Mouse (Mus musculus) gastrocnemius, adult 2 months (tissue): ENCODE data around the gene Ralgapa2. TPM values are rescaled to one million over a fixed set of nuclear protein-coding genes. Genes with fewer than 3 reads are reported as not detected.

ENCODE experiments used
- DNase-seq: peaks from one replicate; pipeline ENCODE4 v3.0.0; 2022
- H3K27ac ChIP-seq: fragments of 200-600 bp; 2 replicates; pipeline ENCODE4 v1.8.1; 2022; ENCODE audit warnings: mild to moderate bottlenecking
- H3K4me3 ChIP-seq: fragments of 200-600 bp; 2 replicates; pipeline ENCODE4 v1.8.1; 2022; ENCODE audit warnings: mild to moderate bottlenecking, moderate library complexity
- CTCF ChIP-seq: fragments of 200-600 bp; IDR thresholded peaks from 2 replicates; pipeline ENCODE4 v1.8.1; 2022; ENCODE audit warnings: antibody characterized with exemption, mild to moderate bottlenecking, moderate library complexity
- intact Hi-C: fragments of 180-260 bp; cut with DNase I; formaldehyde crosslinking; loops from one replicate; pipeline ENCODE4 v1.15.1; 2025
- total RNA-seq, 2 experiments: library from RNA; stranded (reverse); gene quantifications; 2 replicates each; pipeline ENCODE4 v1.2.3; 2021

Ralgapa2 gene
- total RNA-seq, 2 experiments from 2014 or later = 5.8 to 9.6 TPM

GRCm38 (mm10) chr2:146412733-146413132 lies 99.4 kb downstream of the Ralgapa2 start:
- TF ChIP-seq CTCF = no peak
- no peak for DNase-seq
- H3K4me3 ChIP-seq = no peak overlapping the region
- intact Hi-C loops = no loop called here
- H3K27ac ChIP-seq = no peak overlapping the region

DNA sequence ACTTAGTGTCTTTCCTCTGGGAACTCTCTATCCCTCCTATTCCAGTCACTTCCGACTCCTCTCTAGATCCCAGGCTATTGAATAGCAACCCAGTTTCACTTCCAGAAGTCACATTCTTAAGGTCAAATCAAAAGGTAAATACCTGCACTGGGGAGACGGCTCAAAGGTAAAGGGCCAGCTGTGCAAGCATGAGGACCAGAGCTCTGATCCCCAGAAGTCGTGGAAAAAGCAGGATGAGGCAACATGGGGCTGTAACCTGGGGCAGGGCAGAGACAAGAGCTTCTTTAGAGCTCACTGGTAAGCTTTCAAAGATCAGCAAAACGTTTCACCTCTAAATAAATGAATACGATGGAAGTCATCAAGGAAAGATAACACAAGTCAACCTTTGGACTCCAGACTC lies 100.2 kb downstream of the Ralgapa2 start:
- DNase-seq = no peak
- H3K4me3 ChIP-seq = no peak overlapping the region
- no peak for TF ChIP-seq CTCF
- intact Hi-C loops = no loop called here
- no peak overlapping the region for H3K27ac ChIP-seq

DNA sequence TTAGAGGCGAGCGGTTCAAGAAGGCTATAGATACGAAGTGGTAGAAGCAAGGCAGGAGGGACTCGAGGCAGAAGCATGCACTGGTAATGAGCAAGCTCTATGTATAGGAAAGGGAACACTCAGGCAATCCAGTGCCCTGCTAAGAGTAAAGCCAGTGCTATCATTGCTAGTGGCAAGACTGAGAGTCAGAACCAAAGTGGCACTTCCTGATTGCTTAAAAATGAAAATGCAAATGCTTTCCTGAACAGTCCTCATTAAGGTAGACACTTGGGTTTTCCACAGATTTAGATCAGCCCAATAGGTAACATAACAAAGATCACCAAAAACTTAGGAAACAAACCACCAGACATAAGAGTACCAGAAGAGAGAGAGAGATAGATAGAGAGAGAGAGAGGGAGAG lies 105.1 kb downstream of the Ralgapa2 start:
- Histone ChIP-seq H3K27ac (no peak overlapping the region), H3K4me3 (no peak overlapping the region)
- TF ChIP-seq CTCF = no peak
- intact Hi-C loops = no loop called here
- no peak for DNase-seq

DNA sequence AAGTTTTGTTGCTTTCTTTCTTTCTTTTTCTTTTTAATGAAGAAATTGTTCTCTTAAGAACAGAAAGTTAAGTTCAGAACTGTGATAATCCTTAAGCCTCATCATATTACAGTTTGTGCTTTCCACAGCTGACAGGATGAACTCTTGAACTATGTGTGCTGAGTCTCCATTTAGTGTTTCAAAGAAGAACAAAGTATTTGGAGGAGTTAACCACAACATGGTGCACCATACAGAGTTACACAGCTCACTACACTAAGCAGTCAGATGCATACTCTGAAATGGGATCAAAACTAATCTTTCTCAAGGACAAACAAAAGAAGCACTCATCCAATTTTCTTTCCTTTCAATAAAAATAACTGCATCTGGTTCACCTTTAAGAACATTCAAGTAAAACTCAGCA lies 110.6 kb downstream of the Ralgapa2 start:
- Histone ChIP-seq H3K4me3 (no peak overlapping the region), H3K27ac (no peak overlapping the region)
- intact Hi-C loops = no loop called here
- no peak for TF ChIP-seq CTCF
- DNase-seq = no peak

DNA sequence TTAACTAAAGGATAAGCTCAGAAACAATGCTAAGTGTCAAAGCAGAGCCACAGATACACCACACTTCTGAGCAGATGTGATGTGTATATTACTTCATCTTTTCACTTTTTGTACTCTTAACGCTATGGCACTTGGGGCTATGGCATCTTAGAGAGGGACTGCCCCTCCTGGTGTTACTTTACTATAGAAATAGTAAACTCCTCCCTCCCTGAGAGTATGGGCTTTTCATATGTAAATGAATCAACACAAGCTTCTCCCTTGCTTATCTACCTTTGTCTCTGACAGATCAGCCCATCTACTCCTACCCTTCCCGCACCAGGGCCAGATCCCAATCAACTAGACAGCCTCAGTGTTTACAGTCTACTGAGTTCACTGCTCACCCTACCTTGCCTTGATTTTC lies 111.4 kb downstream of the Ralgapa2 start:
- TF ChIP-seq CTCF = no peak
- H3K27ac ChIP-seq = no peak overlapping the region
- H3K4me3 ChIP-seq = no peak overlapping the region
- intact Hi-C loops = no loop called here
- no peak for DNase-seq

- no peak for DNase-seq
- no peak overlapping the region for H3K27ac ChIP-seq
- intact Hi-C loops = no loop called here
- TF ChIP-seq CTCF = no peak
- no peak overlapping the region for H3K4me3 ChIP-seq
These were observed 113.8 kb downstream of the Ralgapa2 start for GRCm38 (mm10) chr2:146398211-146398865.

GRCm38 (mm10) chr2:146387211-146387610 lies 124.9 kb downstream of the Ralgapa2 start:
- no peak overlapping the region for H3K27ac ChIP-seq
- DNase-seq = no peak
- intact Hi-C loops = loop anchor here (10.0 kb wide), 2 partner anchors 172 to 432 kb away; no protein-coding TSS in a partner anchor

GRCm38 (mm10) chr2:146384582-146384981 lies 127.6 kb downstream of the Ralgapa2 start:
- intact Hi-C loops = loop anchor here (10.0 kb wide), 2 partner anchors 170 to 430 kb away; no protein-coding TSS in a partner anchor
- TF ChIP-seq CTCF = peak; percentile 41
- Histone ChIP-seq H3K4me3 (no peak overlapping the region), H3K27ac (no peak overlapping the region)
- DNase-seq = no peak

More at GRCm38 (mm10) chr2:146387211-146387610, 124.9 kb downstream of the Ralgapa2 start:
- H3K4me3 ChIP-seq = no peak overlapping the region
- no peak for TF ChIP-seq CTCF

DNA sequence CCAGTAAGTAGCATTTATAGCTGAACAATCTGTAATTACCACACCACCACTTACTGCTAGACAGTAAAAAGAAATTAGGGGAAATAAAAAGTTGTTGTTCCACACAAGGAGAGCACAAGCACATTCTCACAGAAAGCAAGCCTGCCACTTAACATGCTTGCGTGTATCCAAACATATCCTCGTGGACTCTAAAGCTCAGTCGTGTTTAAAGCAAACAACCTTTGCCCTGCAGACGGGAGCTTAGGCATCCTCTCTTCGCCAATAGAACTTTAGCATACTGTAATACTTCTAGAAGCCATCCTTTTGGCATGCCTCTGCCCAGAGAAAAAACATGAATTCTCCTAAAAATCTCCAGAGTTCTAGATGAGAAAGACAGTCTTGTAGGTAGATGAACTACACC lies 135.9 kb downstream of the Ralgapa2 start:
- no peak for TF ChIP-seq CTCF
- intact Hi-C loops = no loop called here
- no peak overlapping the region for H3K4me3 ChIP-seq
- H3K27ac ChIP-seq = no peak overlapping the region
- DNase-seq = no peak

- Histone ChIP-seq H3K4me3 (no peak overlapping the region), H3K27ac (no peak overlapping the region)
- intact Hi-C loops = no loop called here
- no peak for DNase-seq
- no peak for TF ChIP-seq CTCF
These were observed 146.0 kb downstream of the Ralgapa2 start for GRCm38 (mm10) chr2:146366098-146366497.

DNA sequence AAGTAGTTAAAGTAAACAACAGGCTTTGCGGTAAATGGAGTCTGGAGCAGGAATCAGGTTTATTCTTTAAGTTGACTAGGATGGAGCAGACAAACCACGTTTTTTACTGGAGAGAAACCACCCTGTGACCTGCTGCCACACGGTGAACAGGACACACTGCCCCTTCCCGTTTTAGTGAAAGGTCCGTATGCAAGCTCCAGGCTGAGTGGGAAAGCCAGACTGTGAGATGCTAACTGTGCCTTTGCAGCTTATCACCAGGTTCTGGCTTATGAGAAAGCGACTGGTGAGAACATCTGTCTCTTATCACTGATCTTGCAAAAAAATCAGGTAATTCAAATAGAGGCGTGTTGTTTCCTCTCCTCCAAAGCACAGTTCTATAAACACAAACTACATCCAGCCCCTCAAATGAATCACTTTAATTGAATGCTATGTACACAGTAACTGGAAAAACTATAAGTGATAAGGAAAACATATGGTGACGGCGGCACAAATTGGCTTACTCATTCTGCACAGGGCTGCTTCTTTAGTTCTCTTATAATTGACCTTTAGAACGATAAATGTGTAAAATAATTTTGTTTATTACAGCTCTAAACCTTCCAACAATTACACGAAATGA lies 146.7 kb downstream of the Ralgapa2 start:
- no peak for TF ChIP-seq CTCF
- H3K27ac ChIP-seq = no peak overlapping the region
- DNase-seq = no peak
- no peak overlapping the region for H3K4me3 ChIP-seq
- intact Hi-C loops = no loop called here

- H3K4me3 ChIP-seq = no peak overlapping the region
- no peak overlapping the region for H3K27ac ChIP-seq
- intact Hi-C loops = no loop called here
- TF ChIP-seq CTCF = no peak
- no peak for DNase-seq
These were observed 148.7 kb downstream of the Ralgapa2 start for GRCm38 (mm10) chr2:146363483-146363882.

- intact Hi-C loops = no loop called here
- Histone ChIP-seq H3K27ac (no peak overlapping the region), H3K4me3 (no peak overlapping the region)
- no peak for DNase-seq
- no peak for TF ChIP-seq CTCF
These were observed 149.2 kb downstream of the Ralgapa2 start for GRCm38 (mm10) chr2:146362932-146363331.

GRCm38 (mm10) chr2:146361969-146362368 lies 150.2 kb downstream of the Ralgapa2 start:
- intact Hi-C loops = no loop called here

More at GRCm38 (mm10) chr2:146361969-146362368, 150.2 kb downstream of the Ralgapa2 start:
- no peak overlapping the region for H3K4me3 ChIP-seq
- DNase-seq = no peak
- no peak overlapping the region for H3K27ac ChIP-seq
- TF ChIP-seq CTCF = no peak
